Mouse (Mus musculus): Measurements from ENCODE around the gene Nuak2.

- TF ChIP-seq CTCF (IDR thresholded peaks at IDR 0.05; ENCODE audit: low read depth) (no peak), EP300 (IDR thresholded peaks at IDR 0.05; ENCODE audit: low read depth) (no peak)
Measured at GRCm38 (mm10) chr1:132317894-132318863, 2.3 kb downstream of the Nuak2 start.
